Mouse (Mus musculus): Measurements from ENCODE around the gene Vwf.

The Vwf gene

DNA sequence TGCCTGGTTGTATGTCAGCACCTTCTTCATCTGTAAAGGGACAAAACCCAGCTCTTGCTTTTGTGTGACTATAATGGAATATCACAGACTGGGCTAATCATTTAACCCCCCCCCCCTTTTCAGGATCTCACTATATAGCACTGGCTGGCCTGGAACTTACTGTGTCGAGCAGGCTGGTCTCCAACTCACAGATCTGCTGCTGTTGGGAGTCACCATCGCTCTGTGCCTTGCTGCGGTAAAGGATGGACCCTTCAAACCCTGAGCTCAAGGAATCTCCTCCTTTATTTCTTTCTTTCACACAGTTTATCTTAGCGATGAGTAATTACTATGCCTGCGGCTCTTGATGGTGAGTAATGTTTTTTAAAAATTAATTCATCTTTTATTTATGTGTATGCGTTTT is at the start of gene Vwf:
TSS of gene Vwf (plus strand) at position 301 of the 400 bp plus-strand sequence.
- DNase-seq (ENCODE audit: low spot score): no peak

DNA sequence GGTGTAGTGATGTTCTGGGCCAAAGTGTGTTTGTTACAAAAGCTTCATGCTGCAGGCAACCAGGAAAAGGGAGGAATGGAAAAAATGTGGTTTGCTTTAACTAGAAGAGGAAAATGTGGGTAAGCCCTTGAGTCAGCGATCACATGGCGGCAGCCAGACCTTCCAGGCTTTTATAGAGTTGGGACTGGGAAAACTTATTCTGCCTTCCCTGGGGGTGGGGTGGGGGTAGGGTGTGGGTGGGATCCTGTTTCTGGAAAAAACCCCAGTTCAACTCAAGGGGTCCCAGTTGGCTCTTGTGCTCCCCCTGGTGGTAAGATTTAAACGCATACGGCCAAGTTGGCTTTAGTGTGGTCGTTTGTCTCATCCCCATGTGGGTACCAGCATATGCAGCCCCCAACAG is 48.5 kb upstream of the Vwf start:
- peak; percentile 72 for DNase-seq (ENCODE audit: low spot score)

DNA sequence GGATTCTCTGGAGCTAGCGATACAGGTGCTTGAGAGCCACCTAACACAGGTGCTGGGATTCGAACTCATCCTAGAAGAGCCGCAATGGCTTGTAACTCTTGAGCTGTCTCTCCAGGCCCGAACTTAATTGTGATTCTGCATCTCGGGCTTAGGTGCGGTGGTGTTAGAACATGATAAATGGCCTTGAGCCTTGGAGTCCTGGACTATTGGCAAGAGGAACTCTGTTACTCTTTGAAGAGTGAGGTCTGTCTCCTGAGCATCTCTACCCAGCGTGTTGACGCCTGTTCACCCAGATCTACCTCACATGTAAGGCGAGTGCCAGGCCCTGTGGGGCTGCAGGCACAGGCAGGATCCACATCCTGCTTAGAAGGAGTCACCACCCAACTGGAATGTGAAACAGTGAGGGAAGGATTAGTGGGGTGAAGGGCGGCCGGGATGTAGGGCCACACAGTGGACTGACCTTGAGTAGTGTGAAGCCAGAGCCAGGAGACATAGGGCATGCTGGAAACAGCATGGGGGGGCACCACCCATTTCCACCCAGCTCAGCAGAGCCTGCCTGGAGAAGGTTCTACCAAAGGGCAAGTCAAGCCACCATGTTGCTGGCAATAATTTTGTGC is 43.3 kb upstream of the Vwf start:
- DNase-seq (ENCODE audit: low spot score): no peak

DNA sequence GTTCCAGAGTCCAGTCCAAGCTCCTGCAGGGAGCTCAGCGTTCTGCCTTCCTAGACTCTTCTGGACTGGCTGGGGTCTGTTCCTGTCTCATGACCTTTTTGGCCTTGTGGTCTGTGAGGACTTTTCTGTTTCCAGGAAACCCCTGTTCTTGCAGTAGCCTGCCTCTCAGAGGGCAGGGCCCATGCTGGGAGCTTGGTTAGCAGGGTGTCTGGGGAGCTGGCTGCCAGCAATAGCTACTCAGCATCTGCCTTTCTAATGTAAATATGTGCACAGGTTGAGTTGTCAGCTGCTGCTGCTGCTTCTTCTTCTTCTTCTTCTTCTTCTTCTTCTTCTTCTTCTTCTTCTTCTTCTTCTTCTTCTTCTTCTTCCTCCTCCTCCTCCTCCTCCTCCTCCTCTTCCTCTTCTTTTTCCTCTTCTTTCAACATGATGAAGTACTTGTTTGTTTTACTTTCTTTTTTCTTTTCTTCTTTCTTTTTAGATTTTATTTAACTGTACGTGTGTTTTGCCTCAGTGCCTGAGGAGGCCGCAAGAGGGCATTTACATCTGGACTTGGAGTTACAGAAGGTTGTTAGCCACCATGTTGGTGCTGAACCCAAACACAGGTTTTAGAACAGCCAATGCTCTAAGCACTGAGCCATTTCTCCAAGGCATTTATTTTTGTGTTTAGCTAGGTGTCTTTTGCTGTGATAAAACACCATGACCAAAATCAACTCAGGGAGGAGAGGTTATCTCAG is 41.8 kb upstream of the Vwf start:
- no peak for DNase-seq (ENCODE audit: low spot score)

DNA sequence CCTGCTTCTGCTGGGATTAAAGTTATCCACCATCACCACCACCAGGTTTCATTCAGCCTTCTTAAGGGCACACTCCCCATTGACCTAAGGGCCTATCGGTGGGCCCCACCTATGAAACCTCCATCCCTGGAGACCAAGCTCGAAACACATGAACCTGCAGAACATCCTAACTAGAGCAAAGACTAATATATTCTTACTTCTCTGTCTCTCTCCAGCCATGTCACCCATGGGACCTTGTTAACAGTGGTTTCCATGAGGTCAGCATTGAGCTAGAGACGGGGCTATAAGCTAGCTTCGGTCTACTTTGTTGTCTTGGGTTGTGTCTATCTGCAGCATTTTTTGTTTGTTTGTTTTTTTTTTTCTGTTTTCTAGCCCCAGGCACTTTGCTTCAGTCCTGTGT is 40.1 kb upstream of the Vwf start:
- DNase-seq (ENCODE audit: low spot score): no peak

DNA sequence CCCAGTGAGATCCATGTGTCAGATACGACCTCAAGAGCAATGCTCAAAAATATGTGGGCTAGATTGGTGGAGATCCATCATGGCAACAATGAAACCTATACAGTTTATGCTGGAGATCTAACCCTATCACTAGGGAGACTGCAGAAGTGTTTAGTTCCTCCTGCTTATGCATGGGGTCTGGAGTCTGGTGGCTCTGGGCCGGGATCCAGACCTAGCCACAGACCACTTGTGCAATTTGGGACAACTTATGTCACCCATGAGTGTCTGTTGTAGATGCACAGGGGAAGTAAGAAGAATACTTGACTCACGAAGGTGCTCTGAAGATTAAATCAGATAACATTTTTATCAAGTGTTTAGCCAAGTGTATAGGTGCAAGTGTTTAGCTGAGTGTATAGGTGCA is 36.8 kb upstream of the Vwf start:
- DNase-seq (ENCODE audit: low spot score): no peak

DNA sequence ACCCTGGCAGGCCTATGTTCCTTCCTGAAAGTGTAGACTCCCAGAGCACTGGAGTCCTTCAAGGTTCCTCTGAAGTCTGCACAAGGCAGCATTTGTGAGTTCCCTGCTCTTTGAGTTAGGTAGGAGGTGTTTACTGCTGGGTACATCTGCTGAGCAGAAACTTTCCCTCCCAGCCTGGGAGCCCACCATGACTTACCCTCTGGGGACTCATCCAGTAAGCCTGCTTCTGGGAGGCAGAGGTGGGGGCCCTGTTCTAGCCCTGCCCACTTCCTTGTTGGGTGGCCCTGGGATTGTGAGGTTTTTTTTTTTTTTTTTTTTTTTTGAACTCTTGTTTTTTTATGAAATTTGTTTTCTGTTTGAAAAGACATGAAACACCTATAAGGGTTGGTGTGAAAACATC is 35.9 kb upstream of the Vwf start:
- DNase-seq (ENCODE audit: low spot score): no peak

DNA sequence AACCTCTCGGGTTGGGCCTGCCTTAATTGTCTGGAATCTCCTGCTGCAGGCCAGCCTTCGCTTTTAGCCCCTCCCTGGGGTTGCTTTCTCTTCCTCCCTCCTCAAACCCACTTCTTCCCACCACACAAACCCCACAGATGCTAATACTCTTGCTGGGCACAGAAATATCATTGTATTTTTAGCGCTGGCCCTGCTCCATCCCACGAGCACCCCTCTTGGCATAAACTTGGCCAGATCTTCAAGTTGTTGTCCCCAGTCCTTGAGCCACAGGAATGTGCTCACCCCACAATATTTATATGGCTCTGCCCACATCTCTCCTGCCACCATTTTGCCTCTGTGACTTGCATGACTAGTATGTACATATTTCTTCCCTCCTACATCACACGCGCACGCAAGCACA is 35.4 kb upstream of the Vwf start:
- DNase-seq (ENCODE audit: low spot score): no peak

DNA sequence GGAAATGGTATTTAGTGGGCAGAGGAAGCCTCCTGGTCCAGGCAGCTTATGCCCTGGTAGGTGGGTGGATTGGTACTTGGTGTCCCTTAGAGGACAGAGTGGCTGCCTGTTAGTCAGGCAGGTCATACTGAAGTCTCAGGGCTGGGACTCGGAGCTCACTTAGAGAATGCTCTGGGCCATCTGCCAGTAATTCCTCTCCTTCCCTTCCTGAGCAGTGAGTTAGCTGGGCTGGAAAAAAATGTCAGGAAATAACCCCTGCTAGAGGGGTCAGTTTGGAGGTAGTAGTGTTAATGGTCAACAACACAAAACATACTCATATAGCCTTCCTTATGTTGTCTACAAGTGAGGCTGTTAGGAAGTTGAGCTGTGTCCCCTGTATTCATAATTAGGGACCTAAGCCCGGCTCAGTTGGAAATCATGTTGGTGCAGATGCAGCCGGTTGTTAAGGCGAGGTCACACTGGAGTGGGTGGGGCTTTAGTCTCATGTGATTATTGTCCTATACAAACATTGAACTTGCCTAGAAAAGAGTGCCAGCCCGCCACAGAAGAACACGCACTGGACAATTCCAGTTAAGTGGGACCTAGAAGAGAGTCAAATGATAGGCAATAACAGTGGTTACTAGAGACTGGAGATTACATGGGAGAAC is 33.5 kb upstream of the Vwf start:
- DNase-seq (ENCODE audit: low spot score): no peak

DNA sequence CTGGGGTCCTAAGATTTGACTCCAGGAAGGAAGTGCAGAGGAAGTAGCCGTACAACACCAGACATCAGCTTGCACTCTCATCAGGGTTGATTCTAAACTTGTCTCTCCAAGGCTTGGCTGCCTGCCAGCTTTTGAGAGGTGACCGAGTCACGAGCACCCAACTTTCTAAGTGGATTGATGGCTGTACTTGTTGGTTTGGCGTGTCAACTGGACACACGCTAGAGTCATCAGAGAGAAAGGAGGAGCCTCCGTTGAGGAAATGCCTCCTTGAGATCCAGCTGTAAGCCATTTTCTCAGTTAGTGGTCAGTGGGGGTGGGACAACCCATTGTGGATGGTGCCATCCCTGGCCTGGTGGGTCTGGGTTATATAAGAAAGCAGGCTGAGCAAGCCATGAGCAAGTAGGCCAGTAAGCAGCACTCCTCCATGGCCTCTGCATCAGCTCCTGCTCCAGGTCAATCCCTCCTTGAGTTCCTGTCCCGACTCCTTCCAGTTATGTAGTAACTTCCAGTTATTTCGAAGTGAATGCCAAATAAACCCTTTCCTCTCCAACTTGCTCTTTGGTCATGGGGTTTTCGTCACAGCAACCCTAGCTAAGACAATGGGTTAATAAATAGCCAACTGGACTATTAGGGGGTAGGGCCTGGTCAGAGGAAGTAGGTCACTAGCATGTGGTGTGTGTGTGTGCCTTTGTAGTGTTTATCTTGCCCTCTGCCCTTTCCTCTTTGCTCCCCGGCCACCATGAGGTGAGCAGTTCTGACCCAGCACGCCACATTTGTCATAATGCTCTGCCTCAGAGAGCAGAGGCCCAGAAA is 30.9 kb upstream of the Vwf start:
- DNase-seq (ENCODE audit: low spot score): no peak

DNA sequence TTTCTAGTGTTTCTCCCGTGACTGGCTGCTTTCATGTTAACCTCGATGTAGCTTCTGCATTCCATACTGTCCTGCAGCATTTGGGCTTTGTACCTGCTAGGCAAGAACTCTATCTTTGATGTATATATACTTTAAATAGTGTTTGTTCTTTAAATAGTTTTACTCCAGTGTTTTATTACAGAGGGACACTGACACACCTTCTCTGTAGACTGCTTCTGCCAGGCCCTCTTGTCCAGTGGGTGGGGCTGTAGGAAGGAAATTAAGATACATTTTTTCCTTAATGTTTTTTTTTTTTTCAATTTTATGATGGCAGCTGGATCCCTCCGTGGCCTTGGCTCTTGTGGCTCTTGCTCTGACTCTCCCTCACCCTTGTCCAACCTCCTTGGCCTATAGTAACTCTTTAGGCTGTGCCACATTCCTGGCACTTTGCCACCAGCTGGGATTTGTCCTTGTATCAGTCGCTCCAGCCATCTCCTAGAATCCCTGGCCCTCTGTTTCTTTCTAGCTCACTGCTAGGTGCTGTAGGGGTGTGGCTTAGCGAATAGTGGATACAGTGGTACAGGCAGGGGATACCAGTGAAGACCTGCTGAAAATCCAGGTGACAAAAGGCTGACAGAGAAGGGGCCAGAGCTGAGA is 24.9 kb upstream of the Vwf start:
- no peak for DNase-seq (ENCODE audit: low spot score)

DNA sequence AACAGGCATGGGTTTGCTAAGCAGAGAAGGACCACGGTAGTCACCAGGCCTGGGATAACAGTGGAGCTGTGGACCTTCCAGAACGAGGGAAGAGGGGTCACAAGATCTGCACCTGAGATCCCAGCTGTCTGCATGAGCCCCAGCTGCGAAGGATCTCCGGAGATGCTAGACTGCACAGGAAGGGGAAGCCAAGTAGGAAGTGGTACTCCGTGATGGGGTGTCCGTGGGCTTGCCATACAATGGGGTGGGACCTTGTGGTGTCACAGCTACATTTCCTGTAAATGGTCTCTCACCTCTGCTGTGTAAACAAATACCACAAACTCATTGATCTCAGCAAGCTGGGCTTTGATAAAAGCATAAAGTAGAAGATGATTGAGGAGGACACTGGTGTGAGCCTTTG is 22.5 kb upstream of the Vwf start:
- DNase-seq (ENCODE audit: low spot score): no peak

DNA sequence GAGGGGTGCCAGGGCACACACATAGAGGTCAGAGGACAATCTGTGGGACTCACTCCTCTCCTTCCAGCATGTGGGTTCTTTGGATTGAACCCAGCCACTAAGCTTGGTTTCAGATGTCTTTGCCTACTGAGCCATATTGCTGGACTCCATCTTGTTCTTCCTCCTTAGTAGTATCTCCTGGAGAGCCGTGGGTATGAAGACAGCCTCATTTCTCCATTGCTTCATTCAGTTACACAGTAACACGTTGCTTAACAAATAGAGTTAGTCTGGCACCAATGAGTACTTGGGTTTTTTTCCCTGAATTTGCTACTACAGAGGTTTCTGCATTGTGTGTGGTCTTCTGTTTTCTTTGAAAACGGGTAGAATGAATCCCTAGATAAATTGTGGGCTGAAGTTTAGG is 20.5 kb upstream of the Vwf start:
- DNase-seq (ENCODE audit: low spot score): no peak

DNA sequence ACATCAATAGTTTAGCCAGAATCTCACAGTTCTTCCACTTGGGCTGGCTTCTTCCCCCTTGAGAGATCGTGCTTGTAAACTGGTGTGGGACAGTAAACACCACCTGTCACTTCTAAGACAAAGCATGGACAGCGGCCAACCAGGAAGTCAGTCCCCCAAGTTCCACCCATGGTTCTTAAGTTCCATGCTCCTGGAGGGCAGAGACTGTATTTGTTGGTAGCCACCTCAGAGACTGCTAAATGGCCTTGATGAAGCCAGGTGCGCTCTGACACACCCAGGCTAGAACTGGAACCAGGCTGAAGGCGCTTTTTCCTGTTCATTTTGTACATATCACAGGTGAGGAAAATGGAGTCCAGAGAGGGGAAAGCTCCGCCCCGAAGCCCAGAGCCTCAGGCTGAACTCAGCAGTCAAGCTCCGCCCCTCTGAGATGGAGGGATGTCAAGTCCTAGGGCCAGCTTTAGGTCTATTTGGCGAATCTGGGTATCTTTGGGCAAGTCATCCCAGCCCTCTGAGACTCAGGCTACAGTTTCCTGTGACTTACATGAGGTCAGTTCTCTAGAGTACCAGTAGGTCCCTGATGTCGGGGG is 17.9 kb upstream of the Vwf start:
- no peak for DNase-seq (ENCODE audit: low spot score)

DNA sequence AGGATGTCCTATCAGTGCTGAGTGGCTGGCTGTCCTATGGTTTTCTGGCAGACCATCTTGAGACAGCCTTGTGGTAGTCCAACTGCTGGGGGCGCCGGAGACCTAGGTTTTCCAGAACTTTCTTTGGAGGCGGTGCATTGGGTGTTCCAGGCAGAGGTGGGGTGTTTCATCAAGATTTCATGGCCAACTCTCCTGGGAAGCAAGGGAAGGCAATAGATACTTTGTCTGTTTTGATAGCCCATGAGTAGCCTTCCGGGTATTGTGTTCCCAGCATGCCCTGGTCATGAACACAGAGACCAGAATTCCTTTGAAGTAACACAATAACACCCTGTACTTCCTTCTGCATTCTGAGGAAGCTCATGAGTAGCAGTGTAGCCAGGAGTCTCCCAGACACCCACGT is 17.1 kb upstream of the Vwf start:
- DNase-seq (ENCODE audit: low spot score): no peak

DNA sequence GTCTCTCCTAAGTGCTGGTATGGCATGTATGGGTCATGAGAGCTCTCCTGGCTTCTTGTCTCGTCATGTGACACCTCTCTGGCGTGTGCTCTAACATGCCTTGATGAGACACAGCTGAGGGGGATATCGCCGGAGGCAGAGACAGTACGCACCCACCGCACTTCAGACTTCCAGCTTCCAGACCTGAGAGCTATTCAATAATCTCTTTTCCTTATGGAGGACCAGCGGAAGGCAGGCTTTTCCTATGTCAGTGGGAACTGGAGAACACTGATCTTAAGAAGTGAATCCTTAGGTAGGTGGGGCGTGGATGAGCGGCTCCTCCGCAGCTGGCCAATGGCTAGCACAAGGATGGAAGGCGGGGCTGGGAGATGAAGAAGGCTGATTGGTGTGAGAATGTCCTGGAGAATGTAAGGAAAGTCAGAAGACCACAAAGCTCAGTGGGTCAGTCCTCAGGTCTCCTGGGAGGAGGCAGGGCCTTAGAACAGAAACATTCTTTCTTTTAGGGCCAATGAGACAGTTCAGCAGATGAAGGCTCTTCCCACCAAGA is 13.4 kb upstream of the Vwf start:
- no peak for DNase-seq (ENCODE audit: low spot score)

DNA sequence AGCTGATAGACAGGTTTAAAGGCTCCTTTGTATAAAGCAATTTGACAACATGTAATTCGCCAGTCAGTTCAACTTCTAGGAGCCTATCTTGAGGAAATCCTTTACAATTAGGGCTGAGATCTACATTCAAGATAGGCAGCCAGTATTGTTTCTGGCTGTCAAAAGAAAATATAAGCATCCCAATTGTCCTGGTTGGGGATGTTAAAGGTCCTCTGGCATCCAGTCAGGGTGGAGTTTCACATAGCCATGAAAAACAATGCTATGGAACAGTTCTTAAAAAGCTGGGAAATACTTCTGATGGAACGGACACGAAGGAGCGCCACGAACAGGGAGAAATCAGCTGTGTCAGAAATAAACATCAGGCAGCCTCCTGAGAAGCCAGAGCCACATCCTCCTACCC is 11.6 kb upstream of the Vwf start:
- no peak for DNase-seq (ENCODE audit: low spot score)

DNA sequence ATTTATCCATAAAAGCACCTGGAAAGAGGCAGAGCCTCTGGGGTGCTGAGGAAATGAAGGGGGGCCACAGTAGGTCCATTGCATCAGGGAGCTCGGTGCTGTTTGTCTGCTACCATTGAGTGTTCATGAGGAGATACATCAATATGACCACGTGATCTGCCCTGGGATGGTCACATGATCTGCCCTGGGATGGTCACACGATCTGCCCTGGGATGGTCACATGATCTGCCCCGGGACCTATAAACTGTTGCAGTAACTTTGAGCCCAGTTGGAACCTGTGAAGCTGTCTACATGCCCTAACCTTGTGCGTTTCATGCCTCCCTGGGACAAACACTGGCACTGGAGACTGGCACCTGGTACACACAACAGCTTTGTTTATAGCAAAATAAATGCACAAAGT is 8.1 kb upstream of the Vwf start:
- DNase-seq (ENCODE audit: low spot score): no peak

DNA sequence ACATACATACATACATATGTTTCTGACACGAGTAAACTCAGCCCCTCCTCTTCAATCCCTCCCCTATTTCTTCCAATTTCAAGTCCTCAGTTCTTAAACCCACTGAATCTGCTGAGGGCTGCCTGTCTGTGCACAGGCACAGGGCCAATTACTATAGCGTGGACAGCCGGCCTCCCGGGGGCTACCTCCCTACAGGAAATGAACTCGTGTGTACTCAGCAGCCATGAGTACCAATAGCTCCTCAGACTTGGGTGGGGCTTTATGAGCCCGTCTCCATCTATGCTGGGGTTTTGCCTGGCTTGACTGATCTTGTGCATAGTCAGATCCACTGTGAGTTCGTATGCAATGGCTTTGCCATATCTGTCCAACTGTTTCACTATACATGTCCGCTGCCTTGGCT is 7.2 kb upstream of the Vwf start:
- no peak for DNase-seq (ENCODE audit: low spot score)

DNA sequence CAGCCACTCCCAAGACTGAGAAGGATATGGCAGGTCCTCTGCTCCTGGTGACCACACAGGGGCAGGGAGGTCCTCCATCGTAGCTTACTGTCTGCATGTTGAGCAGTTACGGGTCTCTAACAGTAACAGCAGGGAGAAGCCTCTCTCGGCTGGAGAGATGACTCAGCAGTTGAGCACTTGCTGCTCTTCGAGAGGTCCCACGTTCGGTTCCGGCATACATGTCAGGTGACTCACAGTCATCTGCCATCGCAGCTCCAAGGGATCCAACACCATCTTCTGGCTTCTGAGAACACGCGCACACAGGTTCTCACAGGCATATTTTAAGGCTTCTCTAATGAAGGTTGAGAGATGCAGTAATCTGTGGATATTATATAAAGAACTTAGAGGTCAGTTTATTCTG is 6.4 kb upstream of the Vwf start:
- DNase-seq (ENCODE audit: low spot score): no peak

DNA sequence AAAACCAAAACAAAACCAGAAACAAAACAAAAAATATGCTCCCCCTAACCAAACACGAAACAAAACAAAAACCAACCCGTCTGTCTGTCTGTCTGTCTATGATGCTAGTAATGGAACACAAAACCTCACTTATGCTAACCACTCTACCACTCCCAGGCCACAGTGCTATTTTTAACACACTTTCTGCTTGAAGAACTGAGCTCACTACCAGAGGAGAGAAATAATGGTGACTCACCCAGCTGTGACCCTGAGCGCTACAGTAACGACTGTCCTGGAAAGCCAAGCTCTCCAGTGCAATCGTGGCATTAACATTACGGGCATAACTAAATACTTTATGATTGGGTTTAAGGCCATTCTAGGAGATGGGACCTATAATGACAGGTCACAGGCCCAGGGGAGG is 5.7 kb upstream of the Vwf start:
- DNase-seq (ENCODE audit: low spot score): no peak

DNA sequence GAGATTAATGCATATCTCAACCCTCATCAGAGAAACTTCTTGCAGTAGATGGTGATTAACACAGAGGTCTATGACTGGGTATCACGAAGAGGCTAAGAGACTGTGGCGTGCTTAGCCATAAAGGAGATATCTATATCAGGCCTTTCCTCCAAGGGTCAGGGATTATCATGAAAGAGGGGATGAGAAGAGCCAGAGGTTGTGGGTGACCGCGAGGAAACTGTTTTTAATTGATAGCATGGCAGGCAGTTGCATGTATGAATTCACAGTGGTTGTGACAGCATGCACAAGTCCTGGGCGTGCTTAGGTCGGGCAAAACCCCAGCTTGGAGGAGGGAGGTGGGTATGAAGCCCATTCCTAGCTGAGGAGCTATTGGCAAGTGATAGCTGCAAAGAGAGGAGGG is 5.3 kb upstream of the Vwf start:
- DNase-seq (ENCODE audit: low spot score): no peak
